Mouse (Mus musculus): ENCODE data around the gene Ctdspl.

The Ctdspl gene

DNA sequence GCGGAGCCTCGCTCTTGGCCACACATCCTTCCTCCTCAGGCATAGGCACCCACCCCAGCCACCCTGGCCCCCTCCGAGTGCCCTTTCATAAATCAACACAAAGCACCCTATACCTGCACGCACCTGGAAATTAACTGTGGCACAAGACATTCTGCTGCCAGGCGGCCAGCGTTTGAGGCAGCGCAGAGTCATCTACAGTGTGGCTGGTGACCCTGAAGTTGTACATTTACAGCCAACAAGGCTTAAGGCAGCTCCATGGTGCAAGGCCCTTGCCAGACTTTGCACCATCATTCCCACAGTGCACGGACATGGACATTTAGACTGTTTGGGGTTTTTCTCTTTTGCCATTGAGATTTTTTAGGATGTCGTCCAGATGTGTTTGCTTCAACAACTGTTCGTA is 134.4 kb downstream of the Ctdspl start:
- DNase-seq (ENCODE audit: low read depth, low spot score), result no peak

DNA sequence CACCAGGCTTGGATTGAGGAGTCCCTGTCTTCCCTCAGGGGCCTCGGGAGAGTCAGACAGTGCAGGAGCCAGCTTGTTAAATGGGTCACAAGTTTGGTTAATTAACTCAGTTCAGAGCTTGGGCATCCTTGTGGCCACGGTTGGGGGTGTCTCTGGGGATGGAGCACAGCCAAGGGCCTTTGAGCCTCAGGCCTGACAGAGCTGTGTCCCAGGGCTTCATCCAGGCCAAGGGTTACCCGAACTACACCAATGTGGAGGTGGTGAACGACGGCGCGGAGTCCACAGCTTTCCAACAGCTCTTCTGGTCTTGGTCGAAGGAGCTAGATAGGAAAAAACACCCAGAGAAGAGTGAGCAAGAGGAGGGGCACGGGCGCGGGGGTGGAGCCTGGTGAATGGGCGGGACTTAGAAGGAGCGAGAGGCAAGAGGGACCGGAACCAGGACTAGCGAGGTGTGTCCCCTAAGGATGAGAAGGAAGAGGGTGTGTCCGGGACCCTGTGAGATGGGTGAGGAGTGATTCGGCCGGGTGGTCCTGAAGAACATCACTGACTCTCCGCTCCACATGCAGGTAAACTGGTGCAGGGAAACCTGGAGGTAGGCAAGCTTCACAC is 136.9 kb downstream of the Ctdspl start:
- DNase-seq (ENCODE audit: low read depth, low spot score), result no peak

DNA sequence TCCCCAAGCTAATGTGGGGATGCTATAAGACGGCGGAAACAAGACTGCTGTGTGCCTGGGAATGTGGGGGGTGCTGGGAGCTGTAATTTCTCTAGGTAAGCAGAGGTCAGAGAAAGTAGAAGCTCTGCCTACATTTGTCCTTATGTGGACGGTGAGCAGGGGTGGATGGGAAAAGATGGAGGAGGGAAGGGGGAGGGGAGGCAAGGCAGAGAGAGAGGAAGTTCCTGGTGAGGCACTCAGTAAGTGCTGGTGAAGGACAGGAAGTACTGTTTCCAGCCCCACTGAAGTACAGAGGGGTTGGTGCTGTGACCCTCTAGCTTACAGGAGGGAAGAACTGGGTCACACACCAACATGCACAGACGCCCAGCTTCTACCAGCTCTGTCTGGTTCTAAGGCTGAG is 138.0 kb downstream of the Ctdspl start:
- no peak for DNase-seq (ENCODE audit: low read depth, low spot score)

DNA sequence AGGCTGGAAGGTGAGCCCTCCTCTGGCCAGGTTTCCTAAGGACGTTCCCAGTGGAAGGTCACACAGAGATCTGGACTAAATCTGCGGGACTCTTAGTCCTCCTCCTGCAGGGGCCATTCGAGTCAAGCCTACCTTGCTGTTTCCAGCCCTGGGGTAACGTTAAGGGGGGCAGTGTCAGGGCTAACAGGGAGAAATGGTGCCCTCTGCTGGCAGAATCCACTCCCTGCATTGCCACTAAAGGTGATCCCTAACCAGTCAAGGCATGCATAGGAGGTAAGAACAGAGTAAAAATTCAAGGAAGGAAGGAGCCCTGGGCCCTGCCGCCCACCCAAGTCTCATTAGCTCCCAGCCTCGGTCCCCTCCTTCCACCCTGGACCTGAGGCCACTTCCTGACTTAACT is 141.3 kb downstream of the Ctdspl start:
- peak; percentile 56 for DNase-seq (ENCODE audit: low read depth, low spot score)

DNA sequence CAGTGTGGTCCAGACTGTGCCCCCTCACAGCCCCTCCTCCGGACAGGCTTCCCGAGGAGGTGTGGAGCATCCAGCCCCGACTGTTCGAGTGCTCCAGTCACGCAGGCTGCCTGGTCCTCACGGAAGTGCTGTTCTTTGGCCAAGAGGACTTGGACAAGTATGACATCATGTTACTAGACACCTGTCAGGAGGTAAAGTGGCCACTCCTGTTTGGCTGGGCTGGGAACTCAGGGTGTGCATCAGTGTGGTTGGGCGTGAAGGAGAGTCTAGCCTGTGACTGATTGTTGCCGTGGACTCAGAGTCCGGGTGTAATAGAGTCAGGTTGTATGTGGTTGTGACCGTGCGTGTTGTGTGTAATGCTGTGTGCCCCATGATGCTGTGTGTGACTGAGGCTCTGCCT is 142.0 kb downstream of the Ctdspl start:
- no peak for DNase-seq (ENCODE audit: low read depth, low spot score)

DNA sequence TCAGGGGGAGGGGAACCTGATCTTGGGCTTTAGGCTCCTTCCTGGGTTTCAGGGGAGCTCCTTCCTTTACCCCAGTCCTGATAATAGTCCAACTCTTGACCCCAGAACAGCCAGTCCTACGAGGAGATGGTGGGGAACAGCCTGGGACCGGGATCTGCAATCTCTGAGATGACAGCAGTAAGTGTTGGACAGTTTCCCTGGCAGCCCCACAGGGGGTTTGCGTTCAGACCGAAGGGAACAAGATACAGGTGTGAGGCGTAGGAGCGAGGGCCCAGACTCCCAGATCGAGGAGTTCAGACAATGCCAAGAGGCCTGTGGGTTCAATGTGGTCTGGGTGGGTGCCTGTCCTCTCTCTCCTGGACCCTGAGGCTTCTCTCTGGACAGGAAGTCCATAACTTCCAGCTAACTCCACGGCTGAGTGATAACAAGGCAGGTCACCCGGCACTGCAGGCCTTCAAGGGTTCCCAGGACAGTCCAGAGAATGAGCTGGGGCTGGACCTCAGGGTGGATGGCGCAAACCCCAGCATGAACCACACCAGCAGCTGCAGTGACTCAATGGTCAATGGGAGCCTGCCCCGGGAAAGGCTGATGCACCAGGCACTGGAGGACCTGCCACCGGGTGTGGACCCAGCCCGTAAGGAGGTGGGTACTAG is 144.0 kb downstream of the Ctdspl start:
- no peak for DNase-seq (ENCODE audit: low read depth, low spot score)

DNA sequence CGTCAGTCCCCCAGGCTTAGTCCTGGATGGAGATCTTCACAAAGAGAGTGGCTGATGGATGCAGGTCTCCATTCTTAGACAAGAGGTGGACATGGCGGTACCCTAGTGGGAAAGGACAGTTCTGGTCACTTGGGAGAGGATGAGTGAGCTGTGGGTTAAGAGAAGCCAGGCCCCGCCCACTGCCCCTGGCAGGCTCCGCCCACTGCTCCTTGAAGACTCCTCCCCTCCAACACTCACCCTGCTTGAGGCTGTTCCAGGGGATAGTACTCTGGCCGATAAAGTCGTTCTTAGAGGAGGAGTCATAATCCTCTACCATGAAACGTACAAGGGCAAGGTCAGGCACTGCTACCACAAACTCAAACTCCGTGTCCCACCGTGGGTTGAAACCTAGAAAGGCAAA is 145.5 kb downstream of the Ctdspl start:
- DNase-seq (ENCODE audit: low read depth, low spot score), result no peak

DNA sequence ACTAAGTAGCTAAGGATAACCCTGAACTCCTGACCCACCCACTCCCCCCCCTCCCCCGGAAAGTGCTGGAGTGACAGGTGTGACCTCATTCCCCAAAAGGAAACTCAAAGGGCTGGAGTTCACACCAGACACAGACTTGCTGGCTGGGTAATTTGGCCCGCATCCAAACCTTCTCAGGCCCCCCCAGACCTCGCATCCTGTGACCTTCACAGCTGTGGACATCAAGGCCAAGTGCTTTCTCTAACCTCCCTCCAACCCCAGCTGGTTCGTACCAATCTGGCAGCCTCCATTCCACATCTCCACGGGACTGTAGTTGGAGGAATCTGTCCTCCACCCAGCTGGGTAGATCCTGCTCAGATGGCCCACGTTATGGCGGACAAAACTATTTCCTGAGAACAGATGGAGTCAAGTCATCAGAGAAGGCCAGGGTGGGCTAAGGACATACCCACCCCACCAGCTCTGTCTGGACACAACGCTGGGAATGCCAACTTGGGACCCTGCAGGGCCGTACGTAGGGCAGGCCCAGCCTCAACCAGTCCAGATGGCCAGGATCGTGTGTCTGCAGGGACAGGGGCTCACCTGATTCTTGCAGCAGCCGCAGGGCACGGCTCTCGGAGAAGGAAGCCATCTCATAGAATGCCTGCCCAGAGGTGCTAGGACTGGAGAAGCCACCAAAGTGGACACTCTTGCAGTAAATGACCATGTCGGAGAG is 147.1 kb downstream of the Ctdspl start:
- no peak for DNase-seq (ENCODE audit: low read depth, low spot score)

DNA sequence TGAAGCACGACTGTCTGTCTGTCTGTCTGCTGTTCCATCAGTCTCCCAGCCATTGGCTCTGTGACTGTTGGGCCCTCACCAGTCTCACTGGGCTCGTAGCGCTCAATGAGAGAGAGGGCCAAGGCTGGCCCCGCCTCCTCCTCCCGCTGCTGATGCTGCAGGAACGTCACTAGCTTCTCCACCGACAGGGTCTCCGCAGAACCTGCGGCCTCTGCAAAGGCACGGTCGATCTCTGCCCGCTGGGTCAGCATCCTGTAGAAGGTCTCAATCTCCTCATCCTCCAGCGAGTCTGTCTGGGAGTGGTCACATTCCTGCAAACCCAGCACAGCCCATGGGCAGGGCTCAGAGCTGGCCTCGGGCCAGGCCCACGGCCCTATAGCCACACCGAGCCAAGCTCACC is 149.4 kb downstream of the Ctdspl start:
- no peak for DNase-seq (ENCODE audit: low read depth, low spot score)

DNA sequence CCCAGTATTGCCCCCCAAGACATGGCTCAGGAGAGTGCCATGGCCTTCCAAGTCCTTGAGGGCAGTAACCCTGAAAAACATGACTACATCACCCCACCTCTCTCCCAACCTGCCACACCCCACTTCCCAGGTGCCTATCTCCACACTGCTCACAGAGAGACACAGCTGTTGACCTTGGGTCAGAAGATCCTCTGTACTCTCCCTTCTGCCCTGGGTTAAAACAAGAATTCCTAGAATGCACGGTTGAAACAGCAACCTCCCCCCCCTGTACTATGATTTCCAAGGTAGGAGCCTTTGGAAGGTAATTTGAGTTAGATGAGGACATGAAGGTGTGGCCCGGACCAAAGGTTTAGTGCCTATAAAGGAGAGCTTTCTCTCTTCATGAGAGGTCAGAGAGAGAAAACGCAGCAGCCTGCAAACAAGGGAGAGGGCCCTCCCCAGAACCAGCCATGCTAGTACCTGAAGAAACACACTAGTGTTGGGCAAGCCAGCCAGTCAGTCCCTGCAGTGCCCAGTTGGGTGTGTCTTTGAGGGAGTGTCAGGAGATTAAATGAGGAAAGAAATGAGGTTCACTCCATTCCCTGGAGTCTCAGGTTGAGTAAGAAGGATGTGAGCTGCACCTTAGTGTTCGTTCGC is 153.9 kb downstream of the Ctdspl start:
- DNase-seq (ENCODE audit: low read depth, low spot score), result no peak

DNA sequence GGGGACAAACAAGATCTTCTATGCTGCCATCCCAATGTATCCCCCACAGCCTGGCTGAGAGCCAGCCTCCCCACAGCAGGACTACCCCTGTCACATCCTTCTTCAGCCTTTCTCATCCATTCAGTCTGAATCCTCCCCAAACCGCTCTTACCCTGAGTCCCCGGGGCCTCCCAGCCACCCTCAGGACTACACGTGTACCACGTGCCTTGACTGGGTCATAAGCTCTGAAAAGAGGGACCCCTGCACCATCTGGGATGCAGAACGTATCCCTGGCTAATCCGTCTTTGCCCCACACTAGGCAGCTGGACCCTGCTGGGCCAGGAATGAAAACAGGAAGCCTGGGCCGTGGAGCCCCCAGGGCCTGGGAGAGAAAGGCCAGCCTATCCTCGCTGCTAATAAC is 155.8 kb downstream of the Ctdspl start:
- DNase-seq (ENCODE audit: low read depth, low spot score), result no peak

DNA sequence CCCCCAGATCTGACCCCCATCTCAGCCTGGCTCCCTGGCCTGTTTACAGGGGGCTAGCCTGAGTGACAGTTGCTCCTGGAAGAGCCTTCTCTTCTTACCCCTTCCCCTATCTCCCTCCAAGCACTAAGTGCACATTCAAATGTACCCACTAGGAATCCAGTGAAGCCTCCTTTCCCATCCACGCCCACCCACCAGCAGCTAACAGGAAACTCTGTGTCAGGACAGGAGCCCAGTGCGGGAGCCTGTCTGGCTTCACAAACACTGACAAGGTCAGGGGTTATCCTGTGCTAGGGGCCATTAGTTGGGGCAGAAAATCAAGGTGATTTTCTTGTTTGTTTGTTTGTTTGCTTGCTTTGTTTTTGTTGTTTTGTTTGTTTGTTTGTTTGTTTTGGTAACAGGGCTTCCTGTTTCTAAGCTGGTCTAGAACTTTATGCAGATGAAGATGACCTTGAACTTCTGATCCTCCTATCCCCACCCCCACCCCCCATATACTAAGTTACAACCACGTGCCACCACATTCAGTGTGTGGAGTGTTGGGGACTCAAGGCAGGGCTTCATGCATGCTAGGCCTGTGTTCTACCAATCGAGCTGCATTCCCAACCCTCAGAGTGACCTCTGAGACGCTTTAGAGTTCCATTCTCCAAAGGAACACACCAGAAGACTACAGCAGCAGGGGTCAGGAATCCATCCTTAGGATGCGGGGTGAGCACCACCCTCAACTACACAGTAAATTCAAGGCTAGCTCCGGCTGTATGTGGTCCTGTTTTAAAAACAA is 156.6 kb downstream of the Ctdspl start:
- no peak for DNase-seq (ENCODE audit: low read depth, low spot score)

DNA sequence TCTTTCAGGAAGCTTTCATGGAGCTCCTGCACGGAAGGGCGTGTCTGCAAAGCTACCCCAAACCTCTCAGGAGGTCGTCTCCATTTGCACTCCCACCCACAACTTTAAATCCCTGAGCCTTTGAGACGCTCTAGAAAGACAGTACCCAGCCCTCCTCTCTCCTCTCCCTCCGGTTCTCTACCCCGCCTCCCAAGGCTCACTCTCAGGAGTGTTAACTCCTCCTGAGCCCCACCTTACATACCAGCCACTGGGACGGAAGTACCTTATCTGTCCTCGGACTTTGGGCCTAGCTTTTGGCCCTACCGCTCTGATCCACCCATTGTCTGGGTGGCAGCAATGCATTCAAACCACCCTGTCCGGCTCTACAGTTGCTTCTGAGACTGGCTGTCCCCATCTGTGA is 157.7 kb downstream of the Ctdspl start:
- DNase-seq (ENCODE audit: low read depth, low spot score), result no peak

DNA sequence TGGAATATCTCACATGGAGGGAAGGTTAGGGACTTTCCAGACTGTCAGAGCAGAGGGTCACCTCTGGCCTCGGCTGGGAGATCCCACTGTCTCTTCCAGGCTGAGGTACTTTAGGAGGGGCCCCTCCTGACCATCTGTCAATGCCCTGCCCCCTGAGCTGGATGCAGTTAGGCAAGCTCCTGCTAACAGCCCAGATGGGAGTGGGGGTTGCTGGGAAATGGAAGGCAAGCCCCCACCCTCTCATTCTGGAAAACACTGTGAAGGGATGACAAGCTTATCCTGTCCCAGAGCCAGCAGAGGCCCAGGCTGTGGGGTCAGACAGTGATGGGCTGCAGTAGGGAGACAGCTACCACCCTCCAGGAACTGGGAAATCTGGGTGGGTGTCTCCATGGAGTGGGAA is 160.2 kb downstream of the Ctdspl start:
- no peak for DNase-seq (ENCODE audit: low read depth, low spot score)

DNA sequence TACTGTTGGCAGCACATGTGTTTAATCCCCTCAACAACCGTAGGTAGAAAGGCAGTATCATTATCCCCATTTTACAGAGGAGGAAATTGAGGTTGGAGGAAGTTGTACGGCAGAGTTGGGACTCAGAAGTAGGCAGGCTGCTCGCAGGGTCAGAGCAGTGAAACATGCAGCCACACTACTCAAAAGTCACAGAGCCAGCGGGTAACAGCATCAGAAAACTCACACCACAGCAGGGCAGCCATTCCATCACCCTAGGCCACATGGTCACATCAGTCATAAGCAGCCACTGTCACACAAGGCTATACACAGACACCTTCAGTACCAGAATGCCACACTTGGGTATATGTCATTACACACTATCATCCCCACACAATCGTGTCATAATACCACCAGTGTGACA is 161.1 kb downstream of the Ctdspl start:
- DNase-seq (ENCODE audit: low read depth, low spot score), result no peak

DNA sequence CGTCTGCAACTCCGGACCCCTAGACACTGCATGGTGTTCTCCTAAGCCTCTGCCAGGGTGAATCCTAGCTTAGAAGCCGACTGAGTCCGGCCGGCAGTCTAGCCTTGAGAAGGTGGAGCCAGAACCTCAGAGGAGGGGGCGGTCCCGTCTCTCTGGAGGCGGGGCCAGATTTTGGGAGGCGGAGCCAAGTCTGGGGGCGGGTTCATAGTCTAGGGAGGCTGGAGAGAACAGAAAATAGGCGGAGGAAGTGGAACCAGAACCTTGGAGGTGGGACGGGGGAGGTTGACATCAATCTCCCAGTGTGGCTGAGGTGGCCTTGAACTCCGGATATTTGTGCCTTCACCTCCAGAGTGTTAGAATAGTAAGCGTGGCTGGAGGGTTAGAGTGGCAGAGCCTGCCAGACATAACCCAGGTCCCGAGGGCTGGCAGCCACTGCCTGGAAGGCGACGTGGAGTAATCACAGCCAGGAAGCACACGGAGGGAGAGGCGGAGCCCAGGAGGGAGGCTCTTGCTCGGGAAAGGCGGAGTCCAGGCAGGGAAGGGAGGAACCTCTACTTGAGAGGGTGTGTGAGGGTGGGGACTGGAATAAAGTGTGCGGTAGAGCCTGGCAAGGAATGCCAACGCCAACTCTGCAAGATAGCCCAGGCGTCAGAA is 162.0 kb downstream of the Ctdspl start:
- DNase-seq (ENCODE audit: low read depth, low spot score), result peak; percentile 45

DNA sequence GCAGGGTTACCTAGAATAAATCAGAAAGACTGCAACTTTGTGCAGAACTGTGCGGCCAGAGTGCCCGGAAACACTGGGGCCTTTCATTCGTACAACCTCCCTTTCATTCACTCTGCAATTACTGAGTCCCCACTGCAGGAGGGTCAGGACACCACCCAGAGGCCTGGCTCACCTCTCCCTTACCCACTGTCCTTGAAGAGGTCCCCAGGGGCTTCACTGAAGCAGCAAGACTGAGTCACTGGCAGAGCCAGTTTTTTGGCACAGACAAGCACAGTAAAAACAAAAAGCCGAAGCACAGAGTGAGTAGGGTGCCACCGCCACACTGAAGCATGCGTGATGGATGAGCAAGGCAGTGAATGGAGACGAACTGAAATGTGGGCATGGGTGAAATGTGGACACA is 163.2 kb downstream of the Ctdspl start:
- DNase-seq (ENCODE audit: low read depth, low spot score), result no peak

DNA sequence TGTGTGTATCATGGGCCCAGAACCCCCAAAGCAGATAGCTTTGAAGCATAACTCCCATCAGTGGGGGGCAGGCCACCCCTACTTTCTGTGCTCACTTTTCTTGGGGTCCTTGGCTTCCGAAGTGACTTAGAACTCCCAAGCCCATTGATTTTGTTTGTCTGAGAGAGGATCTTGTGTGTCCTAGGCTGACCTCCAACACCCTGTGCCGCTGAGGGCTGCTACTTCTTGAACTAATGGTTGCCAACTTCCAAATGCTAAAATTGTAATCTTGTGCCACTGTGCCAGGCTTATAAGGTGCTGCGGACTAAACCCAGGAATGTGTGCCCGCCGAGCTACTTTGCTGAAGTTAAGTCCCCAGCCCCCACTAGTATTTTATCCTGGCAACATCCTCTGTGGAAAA is 164.2 kb downstream of the Ctdspl start:
- no peak for DNase-seq (ENCODE audit: low read depth, low spot score)

DNA sequence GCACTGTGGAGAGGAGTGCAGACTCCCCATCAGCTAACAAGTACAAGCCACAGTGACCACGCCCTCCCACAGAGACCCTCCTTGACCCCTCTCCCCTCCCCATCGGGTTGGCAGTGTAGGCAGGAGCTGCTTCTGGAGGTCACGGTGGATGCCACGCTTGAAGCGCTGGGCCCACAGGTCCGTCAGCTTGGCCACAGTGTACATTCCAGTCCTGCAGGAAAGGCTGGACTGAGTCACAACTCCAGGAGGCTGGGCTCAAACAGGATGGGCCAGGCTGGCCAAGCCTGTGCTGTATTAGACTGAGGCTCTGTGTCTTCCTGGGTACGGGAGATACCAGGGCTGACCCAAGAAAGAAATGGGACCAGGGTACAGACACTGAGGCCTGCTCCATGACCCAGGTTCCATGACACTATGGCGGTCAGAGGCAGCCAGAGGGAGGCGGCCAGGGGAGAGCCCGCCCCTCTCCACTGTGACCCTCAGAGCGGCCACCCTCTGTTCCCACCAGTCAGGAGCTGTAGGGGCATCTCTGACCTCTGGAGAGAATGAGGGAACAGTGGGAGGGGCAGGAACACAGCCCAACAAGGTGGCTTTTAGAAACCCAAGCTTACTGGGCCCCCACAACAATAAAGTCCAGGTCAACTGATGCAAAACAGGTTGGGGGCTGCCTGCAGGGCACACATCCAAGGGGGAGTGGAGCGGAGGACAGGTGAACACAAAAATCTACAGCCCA is 165.5 kb downstream of the Ctdspl start:
- no peak for DNase-seq (ENCODE audit: low read depth, low spot score)

DNA sequence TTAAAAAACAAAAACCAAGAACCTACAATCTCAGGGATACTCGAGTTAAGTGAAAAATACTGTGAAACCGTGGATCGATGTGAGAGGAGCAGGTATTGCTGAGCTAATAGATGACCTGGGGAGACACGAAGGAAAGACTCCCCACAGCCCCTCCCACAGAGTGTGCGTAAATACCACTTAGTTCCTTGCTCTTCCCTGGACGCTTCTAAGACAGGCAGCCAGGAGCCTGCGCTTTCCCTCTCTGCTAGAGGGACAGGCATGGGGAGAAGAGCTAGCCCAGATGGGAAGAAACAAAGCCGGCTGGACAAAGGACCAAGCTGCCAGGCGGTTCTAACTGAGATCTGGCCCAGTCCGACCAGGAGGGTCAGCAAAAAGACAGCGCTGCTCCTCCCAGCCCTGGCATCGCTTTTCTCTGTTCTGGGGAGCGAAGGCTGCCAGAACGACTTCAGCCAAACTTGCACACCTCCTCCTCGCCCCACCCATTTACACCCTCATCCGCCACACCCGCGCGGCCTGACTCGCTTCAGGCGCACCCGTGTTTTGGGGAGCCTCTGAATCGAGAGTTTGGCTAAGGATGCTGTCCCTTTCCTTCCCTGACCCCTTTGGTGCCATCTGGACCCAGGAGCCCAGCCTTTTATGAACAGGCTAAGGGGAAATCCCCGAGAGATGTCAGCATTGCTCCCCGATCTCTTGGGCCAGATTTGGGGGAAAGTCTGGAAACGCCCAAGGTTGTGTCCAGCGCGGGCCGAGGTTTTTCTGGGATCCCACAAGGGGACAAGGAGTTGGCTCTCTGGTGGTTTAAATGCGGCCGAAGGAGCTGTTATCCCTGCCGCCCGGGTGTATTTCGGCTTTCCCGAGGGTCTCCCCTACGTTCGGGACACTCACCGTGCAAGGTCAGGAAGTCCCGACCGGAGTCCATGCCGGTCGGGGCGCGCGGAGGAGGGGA is 166.5 kb downstream of the Ctdspl start:
- DNase-seq (ENCODE audit: low read depth, low spot score), result no peak
